Mouse (Mus musculus): ENCODE measurements around the gene Vmn1r117. TPM values are rescaled to one million over a fixed set of nuclear protein-coding genes. Genes with fewer than 3 reads are reported as not detected.
"Not testable (repeated sequence)": the region's sequence is repeated elsewhere in the genome, so short reads cannot be mapped to it uniquely, and the experiment has no call there.

Vmn1r117 gene
- not detected in 2 replicates for polyA plus RNA-seq (2014; fragmentation: Nextera tagmentation; extraction: Ambion mirVana)

- WGBS, result no CpG with 5 or more reads among the region's 2 CpGs
- ATAC-seq (replicated peaks; ENCODE audit: low FRiP score); DNase-seq (ENCODE audit: low spot score); H3K9ac ChIP-seq (ENCODE audit: low read length); H3K4me3 ChIP-seq (ENCODE audit: low read depth, low read length); H3K4me1 ChIP-seq (replicated peaks; ENCODE audit: control insufficient read depth, insufficient read depth, low read length); H3K36me3 ChIP-seq (ENCODE audit: control insufficient read depth, insufficient read depth, low read length); H3K27ac ChIP-seq (ENCODE audit: low read depth, low read length); H3K4me2 ChIP-seq (ENCODE audit: low read depth, low read length, severe bottlenecking); H3K9me3 ChIP-seq (ENCODE audit: control insufficient read depth, low read length); H3K27me3 ChIP-seq (ENCODE audit: control insufficient read depth, insufficient read depth, low read length): not testable (repeated sequence)
Measured at GRCm38 (mm10) chr7:20884021-20884420, at the start of gene Vmn1r117. Vmn1r117 (minus strand) TSS chr7:20884121.

DNA sequence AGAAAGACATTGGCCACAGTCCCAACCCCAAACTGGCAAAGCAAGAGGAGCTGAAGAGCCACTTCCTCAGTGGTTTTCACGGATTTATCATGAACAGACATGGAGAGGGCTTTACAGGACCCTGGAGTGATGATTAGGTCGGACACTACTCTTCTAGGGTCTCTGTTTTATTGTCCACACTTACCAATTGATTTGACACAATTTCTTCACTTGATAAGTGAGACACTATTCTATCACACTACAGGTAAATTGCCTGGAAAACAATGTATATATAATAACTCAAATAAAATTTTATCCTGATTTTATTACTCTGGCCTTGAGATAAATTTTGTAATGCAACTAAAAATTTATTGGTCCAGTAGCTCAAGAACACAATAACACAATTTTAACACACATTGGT lies 28.3 kb upstream of the Vmn1r117 start, which contains the start of gene Vmn1r118:
Gene Vmn1r118 (minus strand): TSS at position 101 of the 400 bp plus-strand sequence.
- not testable (repeated sequence) for H3K27me3 ChIP-seq (ENCODE audit: control insufficient read depth, insufficient read depth, low read length); DNase-seq (ENCODE audit: low spot score); H3K4me1 ChIP-seq (replicated peaks; ENCODE audit: control insufficient read depth, insufficient read depth, low read length); H3K36me3 ChIP-seq (ENCODE audit: control insufficient read depth, insufficient read depth, low read length); H3K9me3 ChIP-seq (ENCODE audit: control insufficient read depth, low read length); ATAC-seq (replicated peaks; ENCODE audit: low FRiP score); H3K4me2 ChIP-seq (ENCODE audit: low read depth, low read length, severe bottlenecking); H3K9ac ChIP-seq (ENCODE audit: low read length); H3K27ac ChIP-seq (ENCODE audit: low read depth, low read length); H3K4me3 ChIP-seq (ENCODE audit: low read depth, low read length)
- WGBS, result no CpG with 5 or more reads among the region's 2 CpGs

GRCm38 (mm10) chr7:20871956-20872355 lies 12.0 kb downstream of the Vmn1r117 start, which contains the start of gene Vmn1r116:
Vmn1r116 (plus strand) TSS chr7:20872256.
- DNase-seq (ENCODE audit: low spot score); H3K9me3 ChIP-seq (ENCODE audit: control insufficient read depth, low read length): not testable (repeated sequence)
- WGBS, result 66% methylated on average over 3 of the region's 3 CpGs

GRCm38 (mm10) chr7:20844885-20845284 lies 39.0 kb downstream of the Vmn1r117 start, which contains the start of gene Vmn1r115:
Vmn1r115 (minus strand) TSS chr7:20844985.
- not testable (repeated sequence) for DNase-seq (ENCODE audit: low spot score); H3K9me3 ChIP-seq (ENCODE audit: control insufficient read depth, low read length); H3K27me3 ChIP-seq (ENCODE audit: control insufficient read depth, insufficient read depth, low read length); H3K4me3 ChIP-seq (ENCODE audit: low read depth, low read length); ATAC-seq (replicated peaks; ENCODE audit: low FRiP score); H3K4me1 ChIP-seq (replicated peaks; ENCODE audit: control insufficient read depth, insufficient read depth, low read length); H3K36me3 ChIP-seq (ENCODE audit: control insufficient read depth, insufficient read depth, low read length); H3K27ac ChIP-seq (ENCODE audit: low read depth, low read length); H3K9ac ChIP-seq (ENCODE audit: low read length); H3K4me2 ChIP-seq (ENCODE audit: low read depth, low read length, severe bottlenecking)
- 86% methylated on average over 1 of the region's 3 CpGs for WGBS

More at GRCm38 (mm10) chr7:20871956-20872355, 12.0 kb downstream of the Vmn1r117 start, which contains the start of gene Vmn1r116:
- not testable (repeated sequence) for H3K4me1 ChIP-seq (replicated peaks; ENCODE audit: control insufficient read depth, insufficient read depth, low read length); H3K9ac ChIP-seq (ENCODE audit: low read length); H3K4me3 ChIP-seq (ENCODE audit: low read depth, low read length); H3K27me3 ChIP-seq (ENCODE audit: control insufficient read depth, insufficient read depth, low read length); H3K36me3 ChIP-seq (ENCODE audit: control insufficient read depth, insufficient read depth, low read length); H3K27ac ChIP-seq (ENCODE audit: low read depth, low read length); ATAC-seq (replicated peaks; ENCODE audit: low FRiP score); H3K4me2 ChIP-seq (ENCODE audit: low read depth, low read length, severe bottlenecking)

Other genes with a start within 250 kb of the Vmn1r117 start
- gene Vmn1r107, start 215.2 kb downstream of the Vmn1r117 start, polyA plus RNA-seq (2014; fragmentation: Nextera tagmentation; extraction: Ambion mirVana), result not detected in 2 replicates
- not detected in 2 replicates for gene Vmn1r111, start 180.9 kb downstream of the Vmn1r117 start, polyA plus RNA-seq (2014; fragmentation: Nextera tagmentation; extraction: Ambion mirVana)
- not detected in 2 replicates for gene Gm10668, start 153.5 kb downstream of the Vmn1r117 start, polyA plus RNA-seq (2014; fragmentation: Nextera tagmentation; extraction: Ambion mirVana)
- not detected in 2 replicates for gene Vmn1r112, start 112.9 kb downstream of the Vmn1r117 start, polyA plus RNA-seq (2014; fragmentation: Nextera tagmentation; extraction: Ambion mirVana)
- not detected in 2 replicates for gene Vmn1r113, start 96.8 kb downstream of the Vmn1r117 start, polyA plus RNA-seq (2014; fragmentation: Nextera tagmentation; extraction: Ambion mirVana)
- not detected in 2 replicates for gene Vmn1r114, start 71.9 kb downstream of the Vmn1r117 start, polyA plus RNA-seq (2014; fragmentation: Nextera tagmentation; extraction: Ambion mirVana)
- not detected in 2 replicates for gene Vmn1r115, start 39.1 kb downstream of the Vmn1r117 start, polyA plus RNA-seq (2014; fragmentation: Nextera tagmentation; extraction: Ambion mirVana)
- not detected in 2 replicates for gene Vmn1r116, start 11.9 kb downstream of the Vmn1r117 start, polyA plus RNA-seq (2014; fragmentation: Nextera tagmentation; extraction: Ambion mirVana)
- gene Vmn1r118, start 28.2 kb upstream of the Vmn1r117 start, polyA plus RNA-seq (2014; fragmentation: Nextera tagmentation; extraction: Ambion mirVana), result not detected in 2 replicates
- not detected in 2 replicates for gene Vmn1r119, start 128.3 kb upstream of the Vmn1r117 start, polyA plus RNA-seq (2014; fragmentation: Nextera tagmentation; extraction: Ambion mirVana)
- gene Vmn1r120, start 169.7 kb upstream of the Vmn1r117 start, polyA plus RNA-seq (2014; fragmentation: Nextera tagmentation; extraction: Ambion mirVana), result not detected in 2 replicates
- not detected in 2 replicates for gene Vmn1r121, start 214.4 kb upstream of the Vmn1r117 start, polyA plus RNA-seq (2014; fragmentation: Nextera tagmentation; extraction: Ambion mirVana)

Measured in forebrain, embryonic 11.5 days (tissue).